Mouse (Mus musculus) embryonic facial prominence, embryonic 13.5 days (tissue): ENCODE measurements around the gene Spns3. TPM values are rescaled to one million over a fixed set of nuclear protein-coding genes. Genes with fewer than 3 reads are reported as not detected.

ENCODE experiments used
- ATAC-seq: fragments of 200-750 bp; cut with Nextera tagmentation; 2 replicates; pipeline ENCODE4 v1.8.0; 2017; ENCODE audit warnings: low read depth; ENCODE audit not compliant: insufficient number of reproducible peaks, insufficient read depth, low FRiP score, low TSS enrichment
- H3K27ac ChIP-seq: fragments of 300-500 bp; sonication (generic); 2 replicates; pipeline ENCODE4 v1.5.1; 2015; ENCODE audit warnings: moderate library complexity, mild to moderate bottlenecking, inconsistent platforms
- H3K27me3 ChIP-seq: fragments of 300-500 bp; sonication (generic); 2 replicates; pipeline ENCODE4 v1.6.1; 2015; ENCODE audit warnings: mild to moderate bottlenecking, inconsistent platforms
- H3K36me3 ChIP-seq: fragments of 300-500 bp; sonication (generic); 2 replicates; pipeline ENCODE4 v1.6.1; 2015; ENCODE audit warnings: mild to moderate bottlenecking, inconsistent platforms
- H3K4me1 ChIP-seq: fragments of 300-500 bp; sonication (generic); 2 replicates; pipeline ENCODE4 v1.6.1; 2015; ENCODE audit warnings: inconsistent platforms
- H3K4me2 ChIP-seq: fragments of 300-500 bp; sonication (generic); 2 replicates; pipeline ENCODE4 v1.6.1; 2015; ENCODE audit warnings: moderate library complexity, mild to moderate bottlenecking, inconsistent platforms
- H3K4me3 ChIP-seq: fragments of 300-500 bp; sonication (generic); 2 replicates; pipeline ENCODE4 v1.5.1; 2015; ENCODE audit warnings: mild to moderate bottlenecking, inconsistent platforms
- H3K9ac ChIP-seq: fragments of 300-500 bp; sonication (generic); 2 replicates; pipeline ENCODE4 v1.6.1; 2015; ENCODE audit warnings: mild to moderate bottlenecking, inconsistent platforms
- H3K9me3 ChIP-seq: fragments of 300-500 bp; sonication (generic); 2 replicates; pipeline ENCODE4 v1.6.1; 2016; ENCODE audit warnings: inconsistent platforms
- WGBS: fragments of 180-500 bp; shearing (Covaris S2); methylation state at CpG from one replicate; pipeline ENCODE4 v1.1.7; 2015; ENCODE audit warnings: mixed read lengths; 5-methylcytosine and 5-hydroxymethylcytosine counted together
- polyA plus RNA-seq: library from polyadenylated mRNA; unstranded; fragments of >200 nt; fragmentation: Nextera tagmentation; extraction: Ambion mirVana; gene quantifications from 2 replicates; pipeline ENCODE4 v1.2.1, GENCODE M21; 2015

Gene Spns3
- polyA plus RNA-seq, 1 experiment from 2014 or later, result 0.27 TPM

DNA sequence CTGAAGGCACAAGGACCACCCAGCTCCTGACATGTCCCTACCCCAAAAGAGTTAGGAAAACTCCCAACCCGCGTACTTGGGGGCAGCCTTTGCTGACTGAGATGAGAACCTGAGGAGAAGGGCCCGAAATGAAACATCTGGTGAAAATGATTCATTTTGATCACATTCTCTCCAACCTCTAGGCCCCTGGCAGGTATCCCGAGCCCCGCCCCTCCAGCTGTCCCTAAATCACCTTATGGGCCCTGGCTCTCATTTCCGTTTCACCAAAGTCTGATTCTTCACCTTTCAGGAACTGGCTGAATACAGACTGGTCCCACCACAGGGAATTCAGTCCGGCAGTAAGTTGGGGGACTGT lies 25.8 kb upstream of the Spns3 start:
- no peak for ATAC-seq
- no peaks in the 10 kb centered on the region for H3K9me3 ChIP-seq
- WGBS, result 15% methylated on average over 7 of the region's 7 CpGs
- peaks cover 10% of the 10 kb centered on the region; the same call in 1 of the 2 replicates for H3K4me1 ChIP-seq
- peak overlapping the region; percentile 55; the same call in 1 of the 2 replicates for H3K9ac ChIP-seq
- peaks cover 14% of the 10 kb centered on the region for H3K27me3 ChIP-seq
- no peaks in the 10 kb centered on the region for H3K36me3 ChIP-seq
- H3K4me3 ChIP-seq, result peak overlapping the region; percentile 40
- no peak overlapping the region for H3K27ac ChIP-seq
- peak overlapping the region; percentile 65 for H3K4me2 ChIP-seq

DNA sequence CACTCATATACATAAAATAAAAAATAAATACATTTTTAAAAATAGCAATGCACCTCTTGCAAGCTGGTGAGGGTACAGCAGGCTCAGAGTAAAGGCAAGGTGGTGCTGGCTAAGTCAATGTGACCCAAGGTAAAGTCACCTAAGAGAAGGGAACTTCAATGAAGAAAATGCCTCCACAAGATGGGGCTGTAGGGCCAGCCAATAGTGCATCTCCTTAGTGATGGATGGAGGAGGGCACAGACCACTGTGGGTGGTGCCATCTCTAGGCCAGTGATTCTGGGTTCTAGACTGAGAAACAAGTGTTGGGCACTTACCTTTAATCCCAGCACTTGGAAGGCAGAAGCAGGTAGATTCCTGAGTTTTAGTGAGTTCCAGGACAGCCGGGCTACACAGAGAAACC lies 23.5 kb upstream of the Spns3 start:
- ATAC-seq, result no peak
- Histone ChIP-seq H3K9me3 (no peaks in the 10 kb centered on the region), H3K9ac (no peak overlapping the region), H3K27ac (no peak overlapping the region), H3K4me2 (no peak overlapping the region), H3K36me3 (no peaks in the 10 kb centered on the region), H3K27me3 (peaks cover 15% of the 10 kb centered on the region), H3K4me1 (peaks cover 10% of the 10 kb centered on the region; the same call in 1 of the 2 replicates), H3K4me3 (no peak overlapping the region)
- 100% methylated on average over 1 of the region's 1 CpGs for WGBS

DNA sequence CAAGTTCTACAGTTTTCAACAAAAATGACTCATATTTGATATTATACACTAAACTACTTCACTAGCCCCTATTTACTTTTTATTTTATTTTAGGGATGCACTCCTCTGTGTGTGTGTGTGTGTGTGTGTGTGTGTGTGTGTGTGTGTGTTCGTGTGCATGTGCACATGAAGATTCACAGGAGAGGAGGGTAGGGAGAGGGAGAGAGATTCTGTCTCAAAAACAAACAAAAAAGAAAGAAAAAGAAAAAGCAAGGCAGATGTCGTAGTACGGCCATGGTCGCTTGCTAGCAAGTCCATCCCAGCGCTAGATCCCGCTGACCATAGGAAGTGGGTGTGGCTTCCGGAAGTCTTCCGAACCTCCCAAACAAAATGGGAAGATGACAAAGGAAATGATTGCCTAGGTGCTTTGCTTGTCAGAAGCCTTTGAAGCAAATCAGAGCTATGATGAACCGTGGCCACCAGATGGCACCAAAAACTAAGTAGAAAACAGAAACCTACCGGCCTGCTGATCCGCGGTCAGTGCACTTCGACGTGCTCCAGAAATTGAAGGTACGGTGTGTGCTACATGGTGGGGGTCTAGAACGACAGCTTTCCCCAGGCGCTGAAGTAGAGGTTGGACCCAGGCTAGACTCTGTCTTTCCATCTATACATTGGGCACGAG lies 20.1 kb upstream of the Spns3 start:
- H3K9me3 ChIP-seq, result no peaks in the 10 kb centered on the region
- peak; percentile 62 for ATAC-seq
- 0 out of 2 replicates have a peak, but pooled peaks cover 6% of the 10 kb centered on the region for H3K27me3 ChIP-seq
- H3K27ac ChIP-seq, result no peak overlapping the region
- peak overlapping the region; percentile 53 for H3K4me2 ChIP-seq
- no peaks in the 10 kb centered on the region; the same call in 1 of the 2 replicates for H3K4me1 ChIP-seq
- H3K9ac ChIP-seq, result peak overlapping the region; percentile 62; the same call in 1 of the 2 replicates
- H3K4me3 ChIP-seq, result peak overlapping the region; percentile 28
- 2% methylated on average over 18 of the region's 18 CpGs for WGBS
- H3K36me3 ChIP-seq, result no peaks in the 10 kb centered on the region

DNA sequence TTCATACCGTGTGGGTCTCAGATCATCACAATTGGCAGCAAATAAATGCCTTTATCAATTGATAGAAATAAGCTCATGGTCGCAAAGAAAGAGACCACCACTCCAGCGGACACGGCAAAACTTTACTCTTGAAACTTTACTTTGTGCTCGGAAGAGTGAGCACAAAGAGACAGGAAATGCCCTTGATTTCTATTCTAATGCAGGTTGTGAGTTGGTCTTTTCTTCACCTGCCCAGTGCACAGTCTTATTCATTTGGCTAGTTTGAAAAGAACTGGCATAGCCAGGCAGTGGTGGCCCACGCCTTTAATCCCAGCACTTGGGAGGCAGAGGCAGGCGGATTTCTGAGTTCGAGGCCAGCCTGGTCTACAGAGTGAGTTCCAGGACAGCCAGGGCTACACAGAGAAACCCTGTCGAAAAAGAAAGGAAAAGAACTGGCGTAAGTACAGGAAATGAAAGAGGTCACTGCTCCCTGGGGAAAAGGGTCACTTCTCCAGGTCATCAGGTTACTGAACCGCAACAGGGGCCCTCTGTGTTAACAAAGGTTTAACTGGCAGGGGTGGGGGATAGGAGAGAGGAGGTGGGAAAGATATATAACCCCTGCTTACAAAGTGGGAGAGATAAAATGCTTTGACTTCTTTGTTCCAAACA lies 19.5 kb upstream of the Spns3 start:
- H3K4me3 ChIP-seq, result no peak overlapping the region
- no peak overlapping the region for H3K4me2 ChIP-seq
- no peaks in the 10 kb centered on the region; the same call in 1 of the 2 replicates for H3K4me1 ChIP-seq
- no peak overlapping the region for H3K9ac ChIP-seq
- ATAC-seq, result no peak
- H3K27ac ChIP-seq, result no peak overlapping the region
- H3K36me3 ChIP-seq, result no peaks in the 10 kb centered on the region
- 68% methylated on average over 11 of the region's 11 CpGs for WGBS
- H3K9me3 ChIP-seq, result no peaks in the 10 kb centered on the region
- 0 out of 2 replicates have a peak, but pooled peaks cover 6% of the 10 kb centered on the region for H3K27me3 ChIP-seq

DNA sequence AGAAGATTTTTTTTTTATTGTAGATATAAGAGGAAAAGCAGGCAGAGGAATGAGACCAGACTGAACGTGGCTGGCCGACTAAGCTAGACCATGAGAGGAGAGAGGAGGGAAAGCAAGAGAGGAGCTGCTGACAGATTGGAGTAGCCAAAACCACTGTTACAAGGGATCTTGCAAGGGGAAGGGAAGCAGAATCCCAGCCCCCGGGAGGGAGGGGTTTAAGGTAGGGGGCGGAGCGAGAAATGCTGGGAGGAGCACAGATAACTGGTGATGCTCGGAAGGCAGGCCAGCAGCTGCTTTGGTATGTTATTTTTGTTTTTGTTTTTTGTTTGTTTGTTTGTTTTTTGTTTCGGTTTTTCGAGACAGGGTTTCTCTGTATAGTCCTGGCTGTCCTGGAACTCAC lies 18.7 kb upstream of the Spns3 start:
- Histone ChIP-seq H3K4me3 (no peak overlapping the region), H3K4me2 (no peak overlapping the region), H3K27me3 (0 out of 2 replicates have a peak, but pooled peaks cover 6% of the 10 kb centered on the region), H3K27ac (no peak overlapping the region), H3K4me1 (no peaks in the 10 kb centered on the region; the same call in 1 of the 2 replicates), H3K9ac (no peak overlapping the region), H3K9me3 (no peaks in the 10 kb centered on the region), H3K36me3 (no peaks in the 10 kb centered on the region)
- no peak for ATAC-seq
- 53% methylated on average over 8 of the region's 8 CpGs for WGBS

DNA sequence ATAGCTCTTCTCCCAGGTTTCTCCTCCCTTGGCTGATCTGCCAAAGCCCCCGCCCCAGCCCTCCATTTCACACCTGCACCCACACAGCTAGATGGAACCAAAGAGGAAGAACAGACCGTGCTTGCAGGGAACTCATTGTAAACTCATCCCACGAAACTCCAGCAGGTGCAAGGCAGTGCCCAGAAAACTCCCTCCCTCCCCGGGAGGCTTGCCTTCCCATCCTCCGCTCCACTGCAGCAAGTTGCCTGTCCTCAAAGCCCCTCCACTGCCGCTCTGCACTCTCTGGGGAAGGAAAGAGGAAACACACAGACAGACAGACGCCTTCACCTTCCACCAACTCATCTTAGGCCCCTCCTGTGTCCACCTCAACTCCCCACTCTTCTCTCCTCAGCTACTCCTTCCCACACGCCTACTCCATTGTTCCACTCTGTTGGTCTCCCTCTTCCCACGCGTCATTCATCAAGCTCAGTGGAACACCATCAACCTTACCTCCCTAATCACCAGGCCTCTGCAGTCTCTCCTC lies 16.6 kb upstream of the Spns3 start:
- 50% methylated on average over 10 of the region's 10 CpGs for WGBS
- no peaks in the 10 kb centered on the region; the same call in 1 of the 2 replicates for H3K4me1 ChIP-seq
- no peak overlapping the region for H3K4me3 ChIP-seq
- H3K36me3 ChIP-seq, result no peaks in the 10 kb centered on the region
- H3K9me3 ChIP-seq, result no peaks in the 10 kb centered on the region
- ATAC-seq, result no peak
- H3K4me2 ChIP-seq, result no peak overlapping the region
- no peak overlapping the region for H3K9ac ChIP-seq
- H3K27ac ChIP-seq, result no peak overlapping the region
- H3K27me3 ChIP-seq, result 0 out of 2 replicates have a peak, but pooled peaks cover 6% of the 10 kb centered on the region

DNA sequence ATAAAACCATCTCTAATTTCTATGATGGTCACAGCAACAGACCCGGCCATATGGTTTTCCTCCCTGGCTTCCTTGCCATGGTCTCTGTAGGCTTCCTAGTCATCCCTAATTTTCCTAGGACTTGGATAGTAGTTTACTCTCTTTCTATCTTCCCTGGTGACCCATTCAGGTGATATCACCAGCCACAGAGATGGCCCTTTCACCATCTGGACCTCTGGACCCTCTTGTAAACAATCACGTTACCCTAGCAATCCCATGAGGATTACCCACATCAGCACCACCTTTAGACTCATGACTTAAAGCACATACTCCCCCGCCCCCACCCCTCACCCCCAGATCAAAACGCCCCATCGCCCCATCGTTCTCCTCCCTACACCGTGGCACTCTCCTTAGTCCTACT lies 16.0 kb upstream of the Spns3 start:
- Histone ChIP-seq H3K9ac (no peak overlapping the region), H3K9me3 (no peaks in the 10 kb centered on the region), H3K27ac (no peak overlapping the region), H3K4me1 (no peaks in the 10 kb centered on the region; the same call in 1 of the 2 replicates), H3K36me3 (no peaks in the 10 kb centered on the region), H3K27me3 (0 out of 2 replicates have a peak, but pooled peaks cover 4% of the 10 kb centered on the region), H3K4me3 (no peak overlapping the region), H3K4me2 (no peak overlapping the region)
- 76% methylated on average over 7 of the region's 7 CpGs for WGBS
- ATAC-seq, result no peak

DNA sequence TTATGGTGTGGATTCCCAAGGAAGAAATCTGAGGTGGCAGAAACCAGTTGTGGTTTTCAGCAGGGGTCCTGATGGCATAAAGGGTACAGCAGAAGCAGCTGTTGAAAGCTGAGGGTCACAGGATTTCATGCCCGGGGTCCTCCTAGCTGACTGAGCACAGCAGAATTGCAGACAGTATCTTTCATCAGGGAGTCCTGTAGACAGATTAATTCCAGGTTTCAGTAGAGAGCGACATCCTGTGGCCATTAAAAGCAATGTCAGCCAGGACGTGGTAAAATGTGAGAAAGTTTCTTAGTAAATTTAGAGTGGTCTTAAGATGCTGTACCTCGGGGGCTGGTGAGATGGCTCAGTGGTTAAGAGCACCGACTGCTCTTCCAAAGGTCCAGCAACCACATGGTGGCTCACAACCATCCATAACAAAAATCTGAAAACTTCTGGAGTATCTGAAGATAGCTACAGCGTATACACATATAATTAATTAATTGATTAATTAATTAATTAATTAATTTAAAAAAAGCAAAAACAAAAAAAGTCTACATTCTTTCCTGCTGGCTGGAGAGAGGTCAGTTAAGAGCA lies 14.0 kb upstream of the Spns3 start:
- H3K9me3 ChIP-seq, result no peaks in the 10 kb centered on the region
- H3K27ac ChIP-seq, result no peak overlapping the region
- H3K9ac ChIP-seq, result no peak overlapping the region
- no peaks in the 10 kb centered on the region for H3K27me3 ChIP-seq
- no peak overlapping the region for H3K4me3 ChIP-seq
- H3K4me1 ChIP-seq, result no peaks in the 10 kb centered on the region
- no peaks in the 10 kb centered on the region for H3K36me3 ChIP-seq
- no peak for ATAC-seq
- no peak overlapping the region for H3K4me2 ChIP-seq
- WGBS, result 21% methylated on average over 6 of the region's 6 CpGs

DNA sequence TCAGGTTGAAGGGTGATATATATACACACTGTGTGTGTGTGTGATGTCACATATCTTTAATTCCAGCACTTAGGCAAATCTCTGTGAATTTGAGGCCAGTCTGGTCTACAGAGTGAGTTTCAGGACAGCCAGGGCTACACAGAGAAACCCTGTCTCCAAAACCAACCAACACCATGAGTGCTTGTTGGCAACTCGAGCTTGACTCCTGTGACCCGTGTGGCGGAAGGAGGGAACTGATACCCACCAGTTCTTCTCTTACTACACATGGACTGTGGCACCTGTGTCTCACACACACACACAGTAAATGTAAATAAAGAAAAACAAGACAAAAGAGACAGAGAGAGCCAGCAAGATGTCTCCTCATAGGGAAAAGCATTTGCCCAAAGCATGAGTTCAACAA lies 10.4 kb upstream of the Spns3 start:
- H3K27me3 ChIP-seq, result no peaks in the 10 kb centered on the region
- no peaks in the 10 kb centered on the region for H3K4me1 ChIP-seq
- H3K27ac ChIP-seq, result no peak overlapping the region
- ATAC-seq, result no peak
- no peaks in the 10 kb centered on the region for H3K36me3 ChIP-seq
- H3K9ac ChIP-seq, result no peak overlapping the region
- H3K4me3 ChIP-seq, result no peak overlapping the region
- H3K9me3 ChIP-seq, result no peaks in the 10 kb centered on the region
- 65% methylated on average over 3 of the region's 3 CpGs for WGBS
- H3K4me2 ChIP-seq, result no peak overlapping the region

DNA sequence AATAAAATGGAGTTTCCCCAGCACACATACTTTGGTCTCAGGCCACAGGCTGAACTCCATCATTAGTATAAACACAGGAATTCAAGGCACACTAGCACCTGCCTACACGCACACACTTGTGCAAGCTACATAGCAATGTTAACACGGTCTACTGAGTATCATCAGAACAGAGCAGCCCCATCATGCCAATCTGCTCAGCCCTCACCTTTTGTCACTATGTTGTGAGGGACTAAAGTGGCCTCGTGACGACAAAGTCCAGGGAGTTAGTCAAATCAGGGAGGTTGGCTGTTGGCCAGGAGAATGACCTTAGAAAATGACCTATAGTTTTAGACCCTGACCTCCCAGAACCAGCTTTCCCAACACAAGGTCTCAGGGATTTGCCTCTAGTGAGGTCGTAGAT lies 7.8 kb upstream of the Spns3 start:
- Histone ChIP-seq H3K27me3 (no peaks in the 10 kb centered on the region), H3K27ac (no peak overlapping the region)

DNA sequence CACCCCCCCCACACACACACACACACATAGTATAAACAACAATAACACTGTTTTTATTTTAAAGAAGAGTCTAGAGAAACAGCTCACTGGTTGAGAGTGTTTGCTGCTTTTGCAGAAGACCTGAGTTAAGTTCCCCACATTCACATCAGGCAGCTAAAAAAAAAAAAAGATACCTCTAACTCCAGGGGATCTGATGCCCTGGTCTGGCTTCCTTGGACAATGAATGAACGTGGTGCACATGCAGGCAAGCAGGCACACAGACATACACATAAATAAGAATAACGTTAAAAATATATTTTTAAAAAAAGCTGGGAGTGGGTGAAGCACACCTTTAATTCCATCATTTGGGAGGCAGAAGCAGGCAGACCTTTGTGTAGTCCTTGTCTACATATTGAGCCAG lies 6.6 kb upstream of the Spns3 start:
- H3K36me3 ChIP-seq, result no peaks in the 10 kb centered on the region
- 68% methylated on average over 2 of the region's 2 CpGs for WGBS

More for the DNA sequence above, 7.8 kb upstream of the Spns3 start:
- H3K9ac ChIP-seq, result no peak overlapping the region
- H3K4me3 ChIP-seq, result no peak overlapping the region
- WGBS, result 71% methylated on average over 5 of the region's 5 CpGs
- H3K9me3 ChIP-seq, result no peaks in the 10 kb centered on the region
- ATAC-seq, result no peak
- H3K36me3 ChIP-seq, result no peaks in the 10 kb centered on the region
- H3K4me1 ChIP-seq, result no peaks in the 10 kb centered on the region
- no peak overlapping the region for H3K4me2 ChIP-seq

More for the DNA sequence above, 6.6 kb upstream of the Spns3 start:
- no peak overlapping the region for H3K9ac ChIP-seq
- no peak for ATAC-seq
- H3K4me1 ChIP-seq, result no peaks in the 10 kb centered on the region
- no peak overlapping the region for H3K27ac ChIP-seq
- H3K9me3 ChIP-seq, result no peaks in the 10 kb centered on the region
- no peak overlapping the region for H3K4me2 ChIP-seq
- no peak overlapping the region for H3K4me3 ChIP-seq
- H3K27me3 ChIP-seq, result no peaks in the 10 kb centered on the region
